Mouse (Mus musculus): ENCODE results near the gene Krtcap2. TPM values are rescaled to one million over a fixed set of nuclear protein-coding genes. Genes with fewer than 3 reads are reported as not detected.

Krtcap2 gene
- polyA plus RNA-seq, 1 experiment, result 299 TPM

GRCm38 (mm10) chr3:89256177-89256576, 10.4 kb downstream of the Krtcap2 start:
- Histone ChIP-seq H3K4me3 (ENCODE audit: insufficient read depth, poor library complexity, severe bottlenecking) (no peak overlapping the region), H3ac (ENCODE audit: control insufficient read depth, insufficient read length, low read depth) (no peak overlapping the region), H3K79me2 (ENCODE audit: control insufficient read depth, insufficient read depth) (no peaks in the 10 kb centered on the region), H3K36me3 (ENCODE audit: control insufficient read depth, insufficient read depth) (no peaks in the 10 kb centered on the region), H3K27me3 (ENCODE audit: control insufficient read depth, insufficient read depth, insufficient read length) (no peaks in the 10 kb centered on the region), H3K79me3 (ENCODE audit: low read depth) (no peaks in the 10 kb centered on the region)
- TF ChIP-seq USF1 (IDR thresholded peaks at IDR 0.05; ENCODE audit: low read depth) (no peak), MAX (IDR thresholded peaks at IDR 0.05) (no peak), FOSL1 (IDR thresholded peaks at IDR 0.05; ENCODE audit: insufficient read depth, low read length, poor library complexity, severe bottlenecking) (no peak), MYOD1 (IDR thresholded peaks at IDR 0.05; ENCODE audit: control insufficient read depth, insufficient read length, low read depth) (no peak), CEBPB (IDR thresholded peaks at IDR 0.05; ENCODE audit: low read depth) (no peak), MYOG (IDR thresholded peaks at IDR 0.05; ENCODE audit: control insufficient read depth, extremely low read depth, insufficient read length) (no peak), CTCF (IDR thresholded peaks at IDR 0.05; ENCODE audit: control insufficient read depth, insufficient read depth, insufficient read length) (no peak)

DNA sequence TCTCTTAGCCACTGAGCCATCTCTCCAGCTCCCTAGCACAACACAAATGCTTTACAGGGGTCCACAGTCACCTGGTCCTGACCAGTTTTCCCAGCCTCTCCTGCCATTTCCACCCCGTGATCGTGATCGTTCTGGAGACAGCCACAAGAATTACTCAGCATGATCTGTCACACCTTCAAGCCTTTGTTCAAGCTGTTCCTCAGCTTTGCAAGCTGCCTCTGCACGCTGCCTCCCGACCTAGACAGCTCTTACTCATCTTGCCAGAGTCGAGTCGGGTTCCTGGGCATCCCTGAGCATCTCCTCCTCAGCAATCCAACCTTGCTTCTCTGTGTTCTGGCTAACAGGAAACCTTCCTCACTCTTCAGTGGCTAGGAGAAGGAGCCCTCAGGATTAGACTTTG, 13.3 kb downstream of the Krtcap2 start, which contains the start of gene Dpm3:
Gene Dpm3, plus strand, starts transcription at position 283 of the 400 bp plus-strand sequence.
- Histone ChIP-seq H3ac (ENCODE audit: control insufficient read depth, insufficient read length, low read depth) (no peak within 1 kb of the TSS), H3K79me2 (ENCODE audit: control insufficient read depth, insufficient read depth) (no peaks in the 10 kb centered on the region), H3K36me3 (ENCODE audit: control insufficient read depth, insufficient read depth) (no peaks in the 10 kb centered on the region), H3K4me3 (ENCODE audit: insufficient read depth, poor library complexity, severe bottlenecking) (no peak within 1 kb of the TSS), H3K79me3 (ENCODE audit: low read depth) (no peaks in the 10 kb centered on the region), H3K27me3 (ENCODE audit: control insufficient read depth, insufficient read depth, insufficient read length) (no peaks in the 10 kb centered on the region)
- TF ChIP-seq CTCF (IDR thresholded peaks at IDR 0.05; ENCODE audit: control insufficient read depth, insufficient read depth, insufficient read length), result no peak
- no peak for TF ChIP-seq CEBPB (IDR thresholded peaks at IDR 0.05; ENCODE audit: low read depth)
- no peak for TF ChIP-seq MYOG (IDR thresholded peaks at IDR 0.05; ENCODE audit: control insufficient read depth, extremely low read depth, insufficient read length)
- no peak for TF ChIP-seq FOSL1 (IDR thresholded peaks at IDR 0.05; ENCODE audit: insufficient read depth, low read length, poor library complexity, severe bottlenecking)
- no peak for TF ChIP-seq MAX (IDR thresholded peaks at IDR 0.05)
- TF ChIP-seq MYOD1 (IDR thresholded peaks at IDR 0.05; ENCODE audit: control insufficient read depth, insufficient read length, low read depth), result no peak
- no peak for TF ChIP-seq USF1 (IDR thresholded peaks at IDR 0.05; ENCODE audit: low read depth)

DNA sequence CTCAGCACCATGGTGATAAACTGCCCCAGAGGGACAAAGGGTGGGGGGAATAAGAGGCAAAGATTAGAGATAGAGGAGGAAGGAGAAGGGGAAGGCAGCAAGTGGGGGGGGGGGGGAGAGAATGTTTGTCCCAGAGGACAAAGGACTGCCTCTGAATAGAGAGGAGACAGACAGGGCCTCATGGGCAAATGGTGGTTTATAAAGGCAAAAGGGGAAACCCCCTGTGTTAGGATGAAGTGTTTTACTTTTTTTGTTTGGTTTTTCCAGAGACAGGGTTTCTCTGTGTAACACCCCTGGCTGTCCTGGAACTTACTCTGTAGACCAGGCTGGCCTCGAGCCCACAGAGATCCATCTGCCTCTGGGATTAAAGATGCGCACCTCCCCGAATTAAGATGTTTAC, 14.4 kb downstream of the Krtcap2 start:
- Histone ChIP-seq H3K79me2 (ENCODE audit: control insufficient read depth, insufficient read depth) (no peaks in the 10 kb centered on the region), H3K27me3 (ENCODE audit: control insufficient read depth, insufficient read depth, insufficient read length) (no peaks in the 10 kb centered on the region), H3K4me3 (ENCODE audit: insufficient read depth, poor library complexity, severe bottlenecking) (no peak overlapping the region), H3K79me3 (ENCODE audit: low read depth) (no peaks in the 10 kb centered on the region), H3ac (ENCODE audit: control insufficient read depth, insufficient read length, low read depth) (no peak overlapping the region), H3K36me3 (ENCODE audit: control insufficient read depth, insufficient read depth) (no peaks in the 10 kb centered on the region)
- TF ChIP-seq MYOG (IDR thresholded peaks at IDR 0.05; ENCODE audit: control insufficient read depth, extremely low read depth, insufficient read length) (no peak), FOSL1 (IDR thresholded peaks at IDR 0.05; ENCODE audit: insufficient read depth, low read length, poor library complexity, severe bottlenecking) (no peak), MAX (IDR thresholded peaks at IDR 0.05) (no peak), MYOD1 (IDR thresholded peaks at IDR 0.05; ENCODE audit: control insufficient read depth, insufficient read length, low read depth) (no peak), CEBPB (IDR thresholded peaks at IDR 0.05; ENCODE audit: low read depth) (no peak), CTCF (IDR thresholded peaks at IDR 0.05; ENCODE audit: control insufficient read depth, insufficient read depth, insufficient read length) (no peak), USF1 (IDR thresholded peaks at IDR 0.05; ENCODE audit: low read depth) (no peak)

GRCm38 (mm10) chr3:89262417-89262816, 16.7 kb downstream of the Krtcap2 start:
- Histone ChIP-seq H3K4me3 (ENCODE audit: insufficient read depth, poor library complexity, severe bottlenecking) (no peak overlapping the region), H3K79me2 (ENCODE audit: control insufficient read depth, insufficient read depth) (peaks cover 11% of the 10 kb centered on the region), H3K27me3 (ENCODE audit: control insufficient read depth, insufficient read depth, insufficient read length) (no peaks in the 10 kb centered on the region), H3K36me3 (ENCODE audit: control insufficient read depth, insufficient read depth) (no peaks in the 10 kb centered on the region), H3ac (ENCODE audit: control insufficient read depth, insufficient read length, low read depth) (no peak overlapping the region), H3K79me3 (ENCODE audit: low read depth) (peaks cover 6% of the 10 kb centered on the region)
- no peak for TF ChIP-seq MAX (IDR thresholded peaks at IDR 0.05)
- no peak for TF ChIP-seq CTCF (IDR thresholded peaks at IDR 0.05; ENCODE audit: control insufficient read depth, insufficient read depth, insufficient read length)
- no peak for TF ChIP-seq FOSL1 (IDR thresholded peaks at IDR 0.05; ENCODE audit: insufficient read depth, low read length, poor library complexity, severe bottlenecking)
- no peak for TF ChIP-seq USF1 (IDR thresholded peaks at IDR 0.05; ENCODE audit: low read depth)
- TF ChIP-seq CEBPB (IDR thresholded peaks at IDR 0.05; ENCODE audit: low read depth), result no peak
- no peak for TF ChIP-seq MYOG (IDR thresholded peaks at IDR 0.05; ENCODE audit: control insufficient read depth, extremely low read depth, insufficient read length)
- TF ChIP-seq MYOD1 (IDR thresholded peaks at IDR 0.05; ENCODE audit: control insufficient read depth, insufficient read length, low read depth), result no peak

- peak overlapping the region; percentile 79 for H3ac ChIP-seq (ENCODE audit: control insufficient read depth, insufficient read length, low read depth)
- no peak for TF ChIP-seq MYOG (IDR thresholded peaks at IDR 0.05; ENCODE audit: control insufficient read depth, extremely low read depth, insufficient read length)
- TF ChIP-seq CTCF (IDR thresholded peaks at IDR 0.05; ENCODE audit: control insufficient read depth, insufficient read depth, insufficient read length), result no peak
- no peak for TF ChIP-seq USF1 (IDR thresholded peaks at IDR 0.05; ENCODE audit: low read depth)
- TF ChIP-seq MAX (IDR thresholded peaks at IDR 0.05), result no peak
- TF ChIP-seq CEBPB (IDR thresholded peaks at IDR 0.05; ENCODE audit: low read depth), result no peak
- no peak for TF ChIP-seq FOSL1 (IDR thresholded peaks at IDR 0.05; ENCODE audit: insufficient read depth, low read length, poor library complexity, severe bottlenecking)
- H3K36me3 ChIP-seq (ENCODE audit: control insufficient read depth, insufficient read depth), result peaks cover 7% of the 10 kb centered on the region
- peak overlapping the region; percentile 62 for H3K4me3 ChIP-seq (ENCODE audit: insufficient read depth, poor library complexity, severe bottlenecking)
- H3K79me2 ChIP-seq (ENCODE audit: control insufficient read depth, insufficient read depth), result peaks cover 36% of the 10 kb centered on the region
- H3K27me3 ChIP-seq (ENCODE audit: control insufficient read depth, insufficient read depth, insufficient read length), result no peaks in the 10 kb centered on the region
- peaks cover 8% of the 10 kb centered on the region for H3K79me3 ChIP-seq (ENCODE audit: low read depth)
Measured at GRCm38 (mm10) chr3:89266439-89266893, 20.7 kb downstream of the Krtcap2 start.

DNA sequence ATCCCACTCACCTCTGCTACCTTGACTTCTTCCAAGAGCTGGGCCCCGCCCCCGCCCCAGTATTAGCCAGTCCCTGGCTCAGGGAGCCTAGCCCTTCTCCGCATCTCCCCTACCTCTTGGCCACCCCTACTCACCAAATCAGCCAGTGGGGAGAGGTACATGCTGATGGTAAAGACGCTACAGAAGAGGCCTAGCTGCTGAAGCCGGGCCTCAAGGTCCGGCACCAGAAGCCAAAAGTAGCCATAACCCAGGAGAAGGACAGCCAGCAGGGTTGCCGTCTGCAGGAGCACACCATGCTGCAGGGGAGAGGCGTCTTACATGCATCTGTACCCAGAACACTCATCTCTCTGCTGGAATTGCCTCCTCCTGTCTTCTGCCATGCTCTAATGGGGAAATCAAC, 23.1 kb downstream of the Krtcap2 start:
- H3K79me2 ChIP-seq (ENCODE audit: control insufficient read depth, insufficient read depth), result peaks cover 36% of the 10 kb centered on the region
- H3ac ChIP-seq (ENCODE audit: control insufficient read depth, insufficient read length, low read depth), result no peak overlapping the region
- H3K27me3 ChIP-seq (ENCODE audit: control insufficient read depth, insufficient read depth, insufficient read length), result no peaks in the 10 kb centered on the region
- TF ChIP-seq CTCF (IDR thresholded peaks at IDR 0.05; ENCODE audit: control insufficient read depth, insufficient read depth, insufficient read length) (no peak), MYOG (IDR thresholded peaks at IDR 0.05; ENCODE audit: control insufficient read depth, extremely low read depth, insufficient read length) (no peak), MAX (IDR thresholded peaks at IDR 0.05) (no peak), FOSL1 (IDR thresholded peaks at IDR 0.05; ENCODE audit: insufficient read depth, low read length, poor library complexity, severe bottlenecking) (no peak), CEBPB (IDR thresholded peaks at IDR 0.05; ENCODE audit: low read depth) (no peak), MYOD1 (IDR thresholded peaks at IDR 0.05; ENCODE audit: control insufficient read depth, insufficient read length, low read depth) (no peak), USF1 (IDR thresholded peaks at IDR 0.05; ENCODE audit: low read depth) (no peak)
- H3K4me3 ChIP-seq (ENCODE audit: insufficient read depth, poor library complexity, severe bottlenecking), result no peak overlapping the region
- peaks cover 8% of the 10 kb centered on the region for H3K79me3 ChIP-seq (ENCODE audit: low read depth)
- peaks cover 20% of the 10 kb centered on the region for H3K36me3 ChIP-seq (ENCODE audit: control insufficient read depth, insufficient read depth)
